Mouse (Mus musculus) right cerebral cortex, postnatal 4 days (tissue): ENCODE data around the gene Tpsb2.

Experiments
- DNase-seq: peaks from one replicate; pipeline ENCODE4 v3.0.0-alpha.2; 2022

Gene Tpsb2

DNA sequence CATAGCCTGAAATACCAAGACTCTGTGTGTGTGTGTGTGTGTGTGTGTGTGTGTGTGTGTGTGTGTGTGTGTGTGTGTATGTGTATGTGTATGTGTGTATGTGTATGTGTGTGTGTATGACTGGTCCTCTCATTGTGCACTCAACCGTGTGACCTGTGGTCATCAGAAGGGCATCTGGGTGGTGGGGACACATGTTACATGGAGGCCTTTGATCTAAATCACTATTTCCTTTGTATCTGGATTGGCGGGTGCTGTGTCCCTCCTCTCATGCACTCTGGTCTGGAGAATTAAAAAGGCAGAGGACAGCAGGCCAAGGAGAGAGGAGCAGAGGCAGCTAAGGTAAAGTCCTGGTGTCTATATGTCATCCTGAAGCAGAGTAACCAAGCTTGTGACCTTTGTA, at the start of gene Tpsb2:
TSS of gene Tpsb2 (plus strand) at position 301 of the 400 bp plus-strand sequence.
- DNase-seq, result no peak

DNA sequence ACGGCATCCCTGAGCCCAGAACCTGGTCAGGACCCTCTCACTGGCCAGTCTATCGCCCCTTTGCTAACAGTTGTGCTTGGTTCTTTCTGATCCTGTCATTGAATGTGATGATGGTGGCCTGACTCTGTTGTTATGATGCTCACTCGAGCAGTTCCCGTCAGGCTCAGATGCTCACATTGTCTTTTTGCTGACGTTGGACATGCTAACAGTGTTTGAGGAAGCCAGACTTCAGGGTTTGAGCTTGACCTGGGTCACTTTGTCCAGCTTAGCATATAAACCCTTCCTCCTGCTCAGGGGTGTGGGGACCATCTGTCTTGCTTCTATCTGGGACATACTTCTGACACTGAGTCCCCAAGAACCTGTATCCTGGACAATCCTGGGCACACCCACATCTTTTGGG, 47.8 kb upstream of the Tpsb2 start, which contains the start of gene Prss29:
TSS of gene Prss29 (plus strand) at position 301 of the 400 bp plus-strand sequence.
- DNase-seq, result no peak

DNA sequence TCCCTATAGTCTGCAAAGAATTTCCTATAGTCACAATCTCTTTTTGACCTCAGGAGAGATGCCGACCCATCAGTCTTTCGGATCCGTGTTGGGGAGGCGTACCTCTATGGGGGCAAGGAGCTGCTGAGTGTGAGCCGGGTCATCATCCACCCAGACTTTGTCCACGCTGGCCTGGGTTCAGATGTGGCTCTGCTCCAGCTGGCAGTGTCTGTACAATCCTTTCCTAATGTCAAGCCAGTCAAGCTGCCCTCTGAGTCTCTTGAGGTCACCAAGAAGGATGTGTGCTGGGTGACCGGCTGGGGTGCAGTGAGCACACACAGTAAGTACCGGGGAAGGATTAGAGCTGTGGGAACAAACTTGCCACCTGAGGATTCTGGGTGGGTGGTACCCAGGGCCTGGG, 45.3 kb upstream of the Tpsb2 start:
- no peak for DNase-seq

DNA sequence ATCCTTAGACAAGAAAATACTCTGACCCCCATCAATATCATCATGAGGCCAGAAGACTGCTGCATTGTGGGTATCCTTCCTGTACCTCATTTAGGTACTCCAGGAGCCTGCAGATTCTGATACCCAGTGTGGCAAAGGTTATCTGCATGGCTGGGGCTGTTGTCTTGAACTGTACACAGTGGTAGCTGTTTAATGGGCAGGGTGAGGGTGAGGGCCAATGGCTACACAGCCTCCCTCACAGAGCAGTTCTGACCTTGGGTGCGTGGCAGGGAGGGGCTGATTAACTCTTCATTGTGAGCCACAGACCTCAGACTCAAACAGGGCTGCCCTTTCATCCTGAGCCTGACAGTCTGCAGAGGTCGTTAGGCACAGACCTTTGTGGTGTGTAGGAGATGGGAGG, 43.2 kb upstream of the Tpsb2 start:
- no peak for DNase-seq

DNA sequence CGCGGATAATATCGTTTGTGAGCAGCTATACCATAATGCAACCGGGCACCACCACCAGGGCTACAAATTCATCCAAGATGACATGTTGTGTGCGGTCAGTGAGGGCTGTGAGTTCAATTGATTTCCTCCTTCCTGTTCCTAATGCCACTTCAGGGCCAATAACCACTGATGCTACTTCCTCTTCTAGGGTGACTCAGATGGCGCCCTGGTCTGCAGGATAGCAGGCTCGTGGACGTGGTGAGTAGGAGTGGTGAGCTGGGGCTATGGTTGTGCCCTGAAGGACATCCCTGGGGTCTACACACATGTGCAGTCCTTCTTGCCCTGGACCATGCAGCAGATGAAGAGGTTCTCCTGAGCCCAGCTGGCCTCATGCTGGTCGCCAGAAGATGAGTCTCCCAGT, 33.8 kb upstream of the Tpsb2 start:
- no peak for DNase-seq

DNA sequence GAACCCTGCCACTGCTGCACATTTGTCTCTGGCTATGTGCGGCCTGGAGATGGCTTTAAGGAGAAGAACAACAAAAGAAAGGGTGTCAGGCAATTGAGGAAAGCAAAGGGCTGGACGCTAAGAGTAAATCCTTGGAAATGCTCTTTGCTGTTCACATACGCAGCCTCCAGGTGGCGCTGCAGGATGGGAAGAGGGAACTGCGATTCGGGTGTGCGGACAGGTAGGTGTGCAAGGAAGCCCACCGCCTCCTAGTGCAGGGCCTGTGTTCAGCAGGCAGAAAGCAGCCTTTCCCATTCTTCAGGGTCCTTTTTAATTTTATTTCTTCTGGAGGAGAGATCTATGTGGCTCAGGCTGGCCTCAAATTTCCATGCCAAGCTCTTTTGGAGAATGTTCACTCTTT, 32.2 kb upstream of the Tpsb2 start:
- peak; percentile 85 for DNase-seq

DNA sequence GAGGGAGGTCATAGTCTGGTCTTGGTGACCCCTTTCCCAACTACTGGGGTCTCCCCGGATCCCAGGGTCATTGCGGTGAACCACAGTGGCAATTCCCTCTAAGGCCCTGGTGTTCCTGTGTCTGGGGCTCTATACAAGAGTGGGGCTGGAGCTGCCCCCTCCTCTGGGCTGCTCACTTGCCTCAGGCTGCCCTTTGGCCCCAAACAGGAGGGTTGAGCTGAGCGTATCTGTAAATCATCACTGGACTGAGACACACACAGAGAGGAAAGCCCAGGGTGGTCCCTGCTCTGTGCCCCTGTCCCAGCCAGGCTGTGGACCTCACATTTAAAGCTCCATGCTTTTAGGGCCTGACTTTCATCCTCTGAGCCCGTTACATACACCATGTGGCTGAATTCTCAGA, 27.9 kb upstream of the Tpsb2 start:
- no peak for DNase-seq

DNA sequence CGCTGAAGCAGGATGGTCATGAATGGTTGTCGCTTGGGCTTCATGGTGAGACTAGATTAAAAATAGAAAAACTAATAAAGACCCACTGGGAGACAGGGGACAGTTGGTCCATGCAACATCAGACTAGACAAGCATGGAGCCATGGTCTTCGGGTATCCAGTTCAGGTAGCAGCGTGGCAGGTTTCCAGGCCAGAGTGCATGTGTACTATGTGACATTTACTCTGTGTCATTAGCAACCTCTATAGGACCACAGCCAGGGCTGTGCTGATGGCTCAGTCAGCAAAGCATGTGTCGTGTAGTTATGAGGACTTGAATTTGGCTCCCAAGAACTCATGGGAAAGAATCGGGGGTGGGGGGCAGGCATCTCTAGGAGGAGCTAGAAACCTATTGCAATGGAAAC, 26.1 kb upstream of the Tpsb2 start:
- DNase-seq, result no peak

DNA sequence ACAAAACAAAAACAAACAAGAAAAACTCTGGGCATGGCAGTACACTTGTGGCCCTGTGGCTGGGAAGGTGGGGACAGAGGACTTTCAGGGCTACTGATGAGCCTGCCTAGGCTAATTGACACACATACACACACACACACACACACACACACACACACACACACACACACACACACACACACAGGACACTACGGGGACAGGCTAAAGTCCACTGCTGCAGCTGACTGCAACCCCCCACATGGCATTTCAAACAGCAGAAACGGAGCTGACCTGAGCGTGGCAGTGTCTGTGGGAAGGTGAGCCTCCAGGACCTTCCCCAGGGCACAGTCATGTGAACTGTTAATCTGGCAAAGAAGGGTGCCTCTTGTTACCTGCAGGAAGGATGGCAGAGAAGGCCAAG, 24.6 kb upstream of the Tpsb2 start:
- DNase-seq, result no peak

DNA sequence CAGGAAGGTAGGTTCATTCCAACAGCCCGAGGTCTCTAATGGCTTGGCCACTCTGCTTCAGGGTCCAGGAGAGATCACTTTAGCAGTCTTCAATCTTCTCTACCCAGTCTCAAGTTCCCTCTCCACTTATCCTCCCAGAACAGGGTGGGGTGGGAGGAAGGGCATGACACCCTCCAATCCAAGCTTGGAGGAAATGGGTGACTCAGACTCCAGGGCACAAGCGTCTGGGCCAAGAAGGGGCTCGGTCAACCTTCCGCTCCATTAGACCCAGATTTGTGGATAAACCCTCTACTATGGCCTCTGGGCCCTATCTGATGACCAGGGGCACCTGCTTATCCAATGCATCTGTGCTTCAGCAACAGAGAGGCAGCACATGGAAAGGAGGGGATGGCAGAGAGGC, 20.6 kb upstream of the Tpsb2 start, which contains the start of gene Tpsab1:
TSS of gene Tpsab1 (minus strand) at position 101 of the 400 bp plus-strand sequence.
- DNase-seq, result no peak

DNA sequence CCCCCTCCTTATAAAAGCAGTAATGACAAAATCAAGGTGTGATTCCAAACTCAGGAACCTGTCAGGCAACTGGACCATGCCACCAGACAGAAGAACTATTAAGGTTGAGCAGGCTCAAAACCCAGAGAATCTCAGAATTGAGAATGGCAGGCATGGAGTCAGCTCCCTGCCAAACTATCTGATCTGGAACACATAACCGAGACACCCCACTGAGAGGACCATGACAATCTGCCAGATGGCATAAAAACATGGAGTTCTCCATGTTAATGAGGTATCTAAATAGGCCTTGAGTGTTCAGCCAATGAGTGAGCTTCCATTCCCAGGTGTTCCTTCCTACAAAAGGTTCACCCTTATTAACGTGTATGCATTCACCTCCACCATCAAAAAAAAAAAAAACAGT, 4.8 kb upstream of the Tpsb2 start:
- DNase-seq, result no peak

DNA sequence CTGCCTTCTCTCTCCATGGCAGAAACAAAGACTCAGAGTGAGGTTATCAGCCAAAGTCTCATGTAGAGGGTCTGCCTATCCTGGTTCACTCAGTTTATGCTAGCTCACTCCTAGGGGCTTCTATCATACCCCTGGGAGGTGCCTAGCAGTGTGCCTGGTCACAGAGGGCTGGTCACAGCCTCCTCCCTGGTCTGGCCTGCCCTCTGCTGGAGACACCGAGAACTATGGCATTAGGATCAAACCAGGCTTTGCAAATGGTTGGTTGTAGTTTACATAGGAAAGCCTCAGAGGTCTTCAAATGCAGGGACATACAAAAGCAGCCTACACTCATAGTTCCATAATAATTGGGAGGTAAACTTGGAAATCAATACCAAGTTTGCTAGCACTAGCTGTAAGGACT, 2.4 kb upstream of the Tpsb2 start:
- peak; percentile 54 for DNase-seq

DNA sequence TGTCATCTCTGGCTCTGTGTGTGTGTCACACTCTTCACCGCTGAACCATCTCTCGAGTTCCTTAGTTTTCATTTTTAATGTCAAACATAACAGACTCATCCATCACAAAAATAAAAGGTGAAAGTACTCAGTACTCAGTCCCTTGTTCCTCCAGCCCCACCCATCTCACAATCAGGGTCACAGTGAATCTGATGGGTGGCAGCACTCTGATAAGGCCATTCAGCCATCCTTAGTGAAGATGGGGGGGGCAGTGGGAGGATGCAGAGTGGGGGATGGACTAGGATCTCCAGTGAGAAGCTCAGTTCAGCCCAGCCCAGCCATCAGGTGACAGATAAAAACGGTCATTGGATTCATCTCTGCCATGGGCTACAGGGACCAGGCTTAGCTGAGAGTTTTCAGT, 2.9 kb downstream of the Tpsb2 start, which contains the start of gene Tpsg1:
TSS of gene Tpsg1 (plus strand) at position 301 of the 400 bp plus-strand sequence.
- DNase-seq, result no peak

DNA sequence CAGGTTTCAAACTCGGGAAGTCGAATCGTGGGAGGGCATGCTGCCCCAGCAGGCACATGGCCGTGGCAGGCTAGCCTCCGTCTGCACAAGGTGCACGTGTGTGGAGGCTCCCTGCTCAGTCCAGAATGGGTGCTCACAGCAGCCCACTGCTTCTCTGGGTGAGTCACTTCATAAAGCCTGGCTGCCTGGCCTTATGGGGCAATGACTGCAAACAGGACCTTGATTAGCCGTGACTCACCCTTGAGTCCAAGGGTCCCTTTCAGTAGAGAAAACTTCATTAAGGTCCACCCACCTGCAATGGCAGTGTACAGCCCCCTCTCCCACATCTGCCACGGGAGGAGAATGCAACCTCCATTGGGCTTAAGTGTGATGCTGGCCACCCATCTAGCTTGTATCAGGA, 6.4 kb downstream of the Tpsb2 start:
- no peak for DNase-seq

DNA sequence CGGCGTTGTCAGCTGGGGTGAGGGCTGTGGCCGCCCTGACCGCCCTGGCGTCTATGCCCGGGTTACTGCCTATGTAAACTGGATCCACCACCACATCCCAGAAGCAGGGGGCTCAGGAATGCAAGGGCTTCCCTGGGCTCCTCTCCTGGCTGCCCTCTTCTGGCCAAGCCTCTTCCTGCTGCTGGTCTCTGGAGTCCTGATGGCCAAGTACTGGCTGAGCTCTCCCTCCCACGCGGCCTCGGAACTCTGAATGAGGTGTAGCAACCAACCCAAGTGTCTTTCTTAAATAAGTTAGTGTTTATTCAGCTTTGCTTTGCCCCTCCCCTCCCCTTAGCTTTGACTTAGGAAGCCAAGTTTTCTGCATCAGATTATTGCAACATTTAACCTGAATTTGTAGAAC, 7.9 kb downstream of the Tpsb2 start:
- no peak for DNase-seq

DNA sequence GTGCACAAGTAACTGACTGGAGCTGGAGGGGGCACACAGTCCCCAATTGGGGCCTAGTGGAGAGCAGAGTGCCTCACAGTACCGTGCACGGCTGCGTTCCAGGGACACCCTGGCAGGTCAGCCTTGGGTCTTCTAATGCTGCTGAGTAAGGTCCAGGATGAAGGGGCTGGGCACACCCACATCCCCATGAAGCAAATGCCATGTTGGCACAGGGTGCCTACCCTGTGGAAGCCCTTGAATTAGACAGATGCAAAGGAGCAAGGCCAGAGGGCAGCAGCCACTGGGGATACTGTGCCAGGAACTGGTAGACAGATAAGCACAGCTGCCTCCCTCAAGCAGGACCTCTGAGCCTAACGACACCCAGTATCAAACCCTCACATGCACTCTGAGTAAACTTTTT, 28.4 kb downstream of the Tpsb2 start:
- DNase-seq, result no peak

DNA sequence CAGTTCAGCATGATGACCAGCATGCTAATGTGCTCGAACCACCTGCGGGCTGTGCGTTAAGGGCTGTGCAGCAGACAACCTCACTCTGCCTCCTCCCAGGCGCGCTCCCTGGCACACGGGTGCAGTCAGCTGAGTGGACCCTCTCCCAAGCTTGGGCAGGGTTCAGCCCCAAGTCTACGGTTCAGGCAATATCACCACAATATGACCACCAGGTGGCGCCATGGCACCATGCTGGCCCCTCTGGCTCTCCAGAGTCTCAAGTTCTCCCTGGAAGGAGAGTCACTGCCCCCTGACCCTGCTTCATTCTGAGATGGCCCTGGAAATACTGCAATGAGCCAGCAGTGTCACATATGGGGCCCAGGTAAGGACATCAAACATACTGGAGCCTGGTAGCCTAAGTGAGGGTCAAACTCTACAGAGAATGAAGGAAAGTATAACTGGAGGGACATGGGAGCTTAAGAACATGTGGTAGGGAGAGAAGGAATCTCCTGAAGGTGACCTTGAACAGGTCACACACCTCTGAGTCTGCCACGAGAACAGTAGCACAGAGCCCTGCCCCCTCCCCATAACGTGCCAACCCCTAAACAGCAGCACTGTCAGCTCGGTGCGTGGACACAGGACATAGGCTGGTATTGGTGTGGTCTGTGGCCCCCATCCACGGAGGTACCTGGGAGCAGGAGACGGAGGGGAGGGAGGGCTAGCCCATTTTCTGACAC, 31.9 kb downstream of the Tpsb2 start:
- peak; percentile 92 for DNase-seq

DNA sequence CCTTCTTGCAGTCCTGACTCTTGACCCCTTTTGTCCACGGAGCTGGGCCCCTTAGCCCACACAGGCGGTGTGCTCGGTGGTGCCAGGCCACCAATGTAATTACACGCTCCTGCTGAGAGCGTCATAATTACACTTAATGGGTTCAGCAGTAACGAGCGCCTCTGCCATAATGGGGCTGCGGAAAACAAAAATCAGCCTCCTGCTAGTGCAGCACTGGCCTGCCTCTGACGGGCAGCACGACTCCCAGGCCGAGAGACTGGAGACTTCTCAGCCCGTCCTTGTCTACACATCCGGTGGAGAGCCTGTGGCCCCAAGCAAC, 32.4 kb downstream of the Tpsb2 start:
- no peak for DNase-seq

DNA sequence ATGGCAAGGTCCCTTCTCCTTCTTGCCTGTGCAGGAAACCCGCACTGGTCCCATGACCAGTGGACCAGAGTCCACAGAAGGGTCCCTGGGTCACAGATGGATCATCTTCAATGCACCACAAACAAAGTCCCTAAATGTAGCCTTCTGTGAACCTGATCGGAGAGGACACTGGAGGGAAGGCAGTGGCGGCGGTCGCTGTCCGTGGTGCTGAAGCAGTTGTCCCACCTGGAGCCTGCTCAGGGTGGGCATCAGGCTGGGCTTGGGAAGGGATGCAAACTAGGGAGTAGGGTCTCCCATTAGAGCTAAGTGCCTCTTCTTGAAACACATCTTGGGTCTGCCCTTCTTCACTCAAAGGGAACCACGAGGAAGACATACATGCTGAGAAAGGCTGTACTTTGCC, 34.3 kb downstream of the Tpsb2 start:
- DNase-seq, result peak; percentile 37

DNA sequence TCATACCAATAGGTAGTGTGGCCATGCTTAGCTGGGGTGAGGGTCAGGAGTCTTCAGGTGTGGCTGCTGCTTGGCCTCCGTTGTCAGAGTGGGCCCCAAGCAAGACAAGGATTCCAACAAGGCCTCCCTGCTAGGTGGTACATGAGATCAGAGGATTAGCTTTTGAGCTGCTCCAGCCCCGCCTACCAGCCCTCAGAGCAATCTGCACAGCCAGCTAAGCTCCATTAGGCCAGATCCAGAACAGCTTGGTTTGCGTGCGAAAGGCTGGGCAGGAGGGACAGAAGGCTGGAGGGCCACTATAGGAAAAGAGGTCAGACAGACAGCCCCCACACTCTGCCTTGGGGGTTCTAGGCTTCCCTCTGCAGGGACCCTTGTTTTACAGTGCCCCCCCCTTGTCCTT, 35.4 kb downstream of the Tpsb2 start:
- DNase-seq, result no peak

DNA sequence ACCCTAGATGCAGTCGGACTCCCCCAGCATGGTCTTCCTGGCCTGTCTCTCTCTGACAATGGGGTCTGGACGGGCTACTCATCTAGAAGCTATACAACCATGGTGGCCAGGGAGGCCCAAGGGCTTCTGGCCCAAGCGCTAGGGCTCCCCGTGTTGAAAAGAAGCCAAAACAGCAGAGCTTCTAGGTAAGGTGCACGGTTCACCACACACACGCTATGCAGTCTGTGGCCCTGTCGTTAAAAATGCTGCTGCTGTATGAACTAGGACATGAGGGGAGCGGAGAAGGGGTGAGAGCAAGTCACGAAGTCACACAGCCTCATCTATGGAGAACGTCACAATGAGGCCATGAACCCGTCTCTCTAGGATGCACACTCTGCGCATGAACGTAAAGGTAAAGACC, 36.1 kb downstream of the Tpsb2 start:
- no peak for DNase-seq

DNA sequence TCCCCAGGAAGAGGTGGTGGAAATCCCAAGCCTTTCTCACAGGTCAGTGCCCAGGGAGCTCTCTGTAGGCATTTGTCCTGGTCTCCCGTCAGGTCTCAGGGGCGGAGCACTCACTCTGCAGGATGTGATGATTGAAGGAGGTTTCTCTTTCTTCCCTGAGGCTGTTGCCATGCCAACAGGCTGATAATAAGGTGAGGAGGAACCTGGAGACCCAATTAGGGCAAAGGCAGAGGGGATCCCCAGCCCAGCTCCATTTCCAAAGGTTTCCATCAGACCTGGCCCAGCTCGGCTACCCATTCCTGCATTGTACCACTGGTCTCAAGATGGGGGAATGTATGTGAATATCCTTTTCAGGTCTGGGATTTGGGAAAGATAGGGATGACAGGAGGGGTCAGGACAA, 38.1 kb downstream of the Tpsb2 start:
- no peak for DNase-seq

DNA sequence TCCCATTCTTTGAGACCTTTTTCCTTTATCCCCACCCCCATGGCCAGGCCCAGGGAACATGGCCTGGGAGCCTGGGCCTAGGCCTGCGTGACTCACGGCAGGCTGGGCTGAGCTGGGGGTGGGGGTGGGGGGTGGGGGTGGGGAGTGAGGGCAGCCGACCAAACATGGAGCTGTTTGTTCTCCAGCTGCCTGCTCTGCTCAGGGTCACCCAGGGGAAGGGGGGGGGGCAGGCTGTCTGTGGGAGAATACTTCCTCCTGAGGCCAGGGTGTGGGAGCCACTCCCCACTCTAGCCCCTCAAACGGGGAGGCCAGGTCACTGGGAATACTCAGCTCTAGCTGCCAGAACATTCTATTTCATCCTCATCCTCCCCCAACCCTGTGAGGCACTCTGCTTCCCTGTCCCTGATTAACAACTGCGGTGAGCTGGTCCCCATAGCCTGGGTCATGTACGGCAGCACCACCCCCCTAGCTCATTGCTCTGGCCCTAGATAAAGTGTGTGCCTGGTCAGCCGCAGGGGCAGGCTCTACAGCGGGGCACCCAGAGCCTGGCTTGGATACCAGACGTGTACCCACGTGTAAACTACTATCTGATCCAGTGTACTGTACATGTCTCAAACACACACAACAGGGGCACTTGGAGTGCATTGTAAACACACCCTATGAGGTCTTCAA, 39.3 kb downstream of the Tpsb2 start:
- no peak for DNase-seq

DNA sequence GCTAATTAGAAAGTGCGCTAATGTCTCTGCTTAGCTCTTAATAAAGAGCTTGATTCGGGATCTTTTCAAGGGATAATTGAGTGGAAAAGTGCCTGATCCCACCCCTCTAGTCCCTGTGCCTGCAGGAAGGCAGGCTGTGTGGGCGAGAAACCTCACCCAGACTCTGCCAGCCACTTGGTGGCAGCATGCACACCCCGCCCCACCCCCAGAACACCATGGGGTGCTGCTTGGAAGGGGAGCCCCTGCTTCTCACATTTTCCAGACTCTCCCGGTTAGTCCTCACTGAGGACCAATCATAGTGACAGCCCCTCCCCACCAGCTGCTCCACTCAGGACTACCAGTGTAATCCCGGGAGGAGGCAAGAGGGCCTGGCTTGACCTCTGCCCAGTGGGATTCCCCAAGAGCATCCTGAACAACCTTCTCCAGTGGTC, 39.9 kb downstream of the Tpsb2 start:
- DNase-seq, result peak; percentile 44

DNA sequence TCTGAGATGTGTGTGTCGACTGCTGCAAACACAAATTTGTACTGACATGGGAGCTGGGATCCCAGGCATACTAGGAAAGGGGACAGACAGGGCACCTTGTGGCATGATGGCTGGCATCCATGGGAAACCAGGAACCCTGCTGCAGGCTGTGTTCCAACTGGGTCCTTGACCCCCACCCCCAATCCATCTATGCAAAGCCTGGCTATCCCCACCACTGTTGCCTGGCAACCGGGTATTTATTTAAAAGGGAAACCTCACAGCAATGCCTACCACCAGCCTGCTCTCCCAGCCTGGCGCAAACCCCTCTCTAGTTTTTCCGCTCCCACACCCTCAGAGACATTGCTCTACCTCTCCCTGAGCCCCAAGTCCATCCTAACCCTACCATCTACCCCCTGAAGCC, 41.2 kb downstream of the Tpsb2 start:
- DNase-seq, result peak; percentile 41
